Mouse (Mus musculus) bone marrow macrophage, adult 2 months (primary cell): ENCODE measurements around the gene Ncf1. TPM values are rescaled to one million over a fixed set of nuclear protein-coding genes. Genes with fewer than 3 reads are reported as not detected.

ENCODE experiments used
- H3K27ac ChIP-seq: 2 replicates; pipeline ENCODE4 v1.5.1; 2012; ENCODE audit warnings: low read depth, low read length; ENCODE audit not compliant: insufficient read depth
- H3K4me1 ChIP-seq: 2 replicates; pipeline ENCODE4 v1.6.1; 2012; ENCODE audit warnings: low read length; ENCODE audit not compliant: control insufficient read depth, insufficient read depth
- H3K4me3 ChIP-seq: 2 replicates; pipeline ENCODE4 v1.5.1; 2012; ENCODE audit warnings: mild to moderate bottlenecking, low read length, moderate library complexity; ENCODE audit not compliant: insufficient read depth
- CTCF ChIP-seq: IDR thresholded peaks from 2 replicates; pipeline ENCODE4 v1.5.1; 2012; ENCODE audit warnings: low read depth, mild to moderate bottlenecking, low read length, moderate library complexity
- POLR2A ChIP-seq: IDR thresholded peaks from 2 replicates; pipeline ENCODE4 v1.6.1; 2012; ENCODE audit warnings: mild to moderate bottlenecking, low read depth, low read length, borderline replicate concordance
- polyA plus RNA-seq: library from polyadenylated mRNA; stranded (reverse); fragments of >200 nt; gene quantifications from 2 replicates; pipeline ENCODE4 v1.2.4, GENCODE M21; 2012; ENCODE audit not compliant: missing spikeins, insufficient read depth, insufficient read length

Ncf1 gene
- polyA plus RNA-seq, 1 experiment = 392 TPM

DNA sequence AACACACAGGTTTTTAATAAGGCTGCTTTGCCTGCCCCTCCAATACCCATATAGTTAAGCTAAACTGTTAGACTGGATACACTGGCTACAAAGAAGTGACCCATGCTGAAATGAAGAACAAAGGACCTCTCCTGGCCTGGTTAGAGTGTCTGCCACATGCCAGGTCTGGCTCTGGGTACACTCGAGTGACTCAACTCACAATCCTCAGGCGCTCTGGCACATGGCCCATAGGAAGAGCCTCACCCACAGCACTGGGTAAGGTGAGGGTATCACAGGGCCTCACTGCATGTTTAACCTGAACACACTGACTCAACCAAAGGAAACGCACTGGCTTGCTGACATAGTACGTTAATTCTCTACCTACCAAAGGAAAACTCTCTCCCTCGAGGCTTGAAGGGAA lies 16.7 kb upstream of the Ncf1 start:
- H3K27ac ChIP-seq = no peak overlapping the region
- no peak overlapping the region for H3K4me3 ChIP-seq
- TF ChIP-seq POLR2A = no peak
- no peak for TF ChIP-seq CTCF
- 0 out of 2 replicates have a peak, but pooled peaks cover 2% of the 10 kb centered on the region for H3K4me1 ChIP-seq

- H3K4me1 ChIP-seq = 0 out of 2 replicates have a peak, but pooled peaks cover 2% of the 10 kb centered on the region
- H3K4me3 ChIP-seq = no peak overlapping the region
- H3K27ac ChIP-seq = no peak overlapping the region
- no peak for TF ChIP-seq CTCF
These were observed 15.5 kb upstream of the Ncf1 start for GRCm38 (mm10) chr5:134244890-134245289.

- TF ChIP-seq POLR2A (no peak), CTCF (no peak)
- no peak overlapping the region for H3K27ac ChIP-seq
These were observed 14.4 kb upstream of the Ncf1 start for GRCm38 (mm10) chr5:134243661-134244436.

DNA sequence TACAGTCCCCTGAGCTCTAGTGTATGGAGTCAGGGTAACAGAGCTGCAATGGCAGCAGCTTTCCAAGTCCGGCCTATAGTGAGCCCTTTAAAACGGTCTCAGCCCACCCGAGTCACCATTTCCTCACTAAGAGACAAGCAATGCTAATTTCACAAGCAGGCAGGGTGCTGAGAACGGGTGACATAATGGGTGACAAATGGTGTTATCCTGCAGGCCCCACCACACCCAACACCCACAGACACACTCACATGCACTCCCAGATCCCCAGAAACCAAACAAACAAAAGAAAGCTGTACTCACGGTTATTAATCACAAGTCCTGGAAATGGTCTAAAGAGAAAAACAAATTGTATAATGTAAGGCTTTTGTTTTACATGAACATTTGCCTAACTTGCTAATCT lies 12.4 kb upstream of the Ncf1 start:
- H3K4me1 ChIP-seq = 0 out of 2 replicates have a peak, but pooled peaks cover 2% of the 10 kb centered on the region
- no peak overlapping the region for H3K27ac ChIP-seq
- H3K4me3 ChIP-seq = no peak overlapping the region
- TF ChIP-seq POLR2A (no peak), CTCF (no peak)

More at GRCm38 (mm10) chr5:134243661-134244436, 14.4 kb upstream of the Ncf1 start:
- H3K4me1 ChIP-seq = 0 out of 2 replicates have a peak, but pooled peaks cover 2% of the 10 kb centered on the region
- no peak overlapping the region for H3K4me3 ChIP-seq

GRCm38 (mm10) chr5:134237936-134238760 lies 8.7 kb upstream of the Ncf1 start:
- TF ChIP-seq POLR2A (no peak), CTCF (no peak)
- Histone ChIP-seq H3K4me3 (no peak overlapping the region), H3K27ac (no peak overlapping the region), H3K4me1 (peaks cover 26% of the 10 kb centered on the region)

GRCm38 (mm10) chr5:134237508-134237907 lies 8.1 kb upstream of the Ncf1 start:
- Histone ChIP-seq H3K4me1 (peaks cover 29% of the 10 kb centered on the region), H3K27ac (no peak overlapping the region), H3K4me3 (no peak overlapping the region)
- TF ChIP-seq POLR2A = no peak
- no peak for TF ChIP-seq CTCF

GRCm38 (mm10) chr5:134236796-134237195 lies 7.4 kb upstream of the Ncf1 start:
- no peak overlapping the region for H3K4me3 ChIP-seq
- H3K4me1 ChIP-seq = peaks cover 33% of the 10 kb centered on the region
- TF ChIP-seq POLR2A (no peak), CTCF (no peak)
- no peak overlapping the region for H3K27ac ChIP-seq

DNA sequence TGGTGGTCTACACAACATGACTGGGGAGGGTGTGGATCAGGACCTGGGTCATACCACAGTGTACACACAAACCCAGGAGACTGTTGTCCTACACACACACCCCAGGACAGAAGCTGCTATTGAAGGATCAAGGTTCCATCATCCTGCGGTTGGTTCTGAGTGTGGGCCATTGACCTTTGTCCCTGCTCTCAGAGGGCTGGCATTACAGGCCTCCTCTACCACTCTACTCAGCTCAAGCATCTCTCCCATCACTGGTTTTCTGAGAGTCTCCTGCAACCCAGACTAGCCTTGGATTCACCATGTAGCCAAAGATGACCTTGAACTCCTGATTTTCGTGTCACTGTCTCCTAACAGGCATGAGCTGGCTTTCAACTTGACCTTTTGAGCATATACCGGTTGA lies 6.8 kb upstream of the Ncf1 start:
- no peak overlapping the region for H3K27ac ChIP-seq
- peaks cover 37% of the 10 kb centered on the region for H3K4me1 ChIP-seq
- no peak overlapping the region for H3K4me3 ChIP-seq
- no peak for TF ChIP-seq CTCF
- TF ChIP-seq POLR2A = no peak

DNA sequence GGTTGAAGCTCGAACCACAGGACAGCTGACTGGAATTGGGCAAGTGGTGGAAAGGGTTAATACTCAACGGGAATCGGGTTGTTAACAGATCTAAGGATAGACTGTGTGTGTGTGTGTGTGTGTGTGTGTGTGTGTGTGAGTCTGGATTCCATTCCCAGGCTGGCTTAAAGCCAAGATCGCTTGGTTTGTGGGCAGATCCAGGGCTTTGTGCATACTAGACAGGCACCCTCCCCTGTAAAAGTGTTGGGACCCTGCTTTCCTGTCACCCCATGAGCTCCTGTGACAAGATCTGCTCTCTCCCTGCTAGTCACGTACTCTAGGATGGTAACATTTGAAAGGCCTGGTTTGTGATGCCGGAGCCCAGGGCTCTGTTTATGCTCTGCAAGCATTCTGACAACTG lies 5.7 kb upstream of the Ncf1 start:
- TF ChIP-seq POLR2A (no peak), CTCF (no peak)
- peaks cover 46% of the 10 kb centered on the region for H3K4me1 ChIP-seq
- H3K27ac ChIP-seq = no peak overlapping the region

DNA sequence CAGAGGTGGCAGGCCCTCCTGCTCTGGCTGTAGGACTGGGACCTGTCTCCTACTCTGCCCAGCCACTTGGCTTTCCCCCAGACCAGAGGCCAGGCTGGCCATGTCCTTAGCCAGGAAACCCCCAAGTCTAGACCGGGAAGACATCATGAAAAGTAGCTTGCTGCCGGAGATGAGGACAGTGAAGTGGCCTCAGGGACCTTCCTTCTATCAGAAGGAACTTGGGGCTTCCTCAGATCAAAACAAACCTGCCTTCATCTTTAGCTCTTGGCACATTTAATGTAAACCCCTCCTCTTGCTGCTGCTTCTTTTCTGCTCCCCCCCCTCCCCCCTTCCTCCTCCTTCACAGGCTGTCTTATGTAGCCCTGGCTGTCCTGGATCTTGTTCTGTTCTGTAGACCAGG lies 4.8 kb upstream of the Ncf1 start:
- no peak overlapping the region for H3K4me3 ChIP-seq
- H3K27ac ChIP-seq = peak overlapping the region; percentile 91
- peaks cover 48% of the 10 kb centered on the region for H3K4me1 ChIP-seq
- TF ChIP-seq CTCF (no peak), POLR2A (no peak)

More for the DNA sequence above, 5.7 kb upstream of the Ncf1 start:
- no peak overlapping the region for H3K4me3 ChIP-seq
